ENCODE assay signal across 14 mouse cellular contexts in the genomic region with DNA sequence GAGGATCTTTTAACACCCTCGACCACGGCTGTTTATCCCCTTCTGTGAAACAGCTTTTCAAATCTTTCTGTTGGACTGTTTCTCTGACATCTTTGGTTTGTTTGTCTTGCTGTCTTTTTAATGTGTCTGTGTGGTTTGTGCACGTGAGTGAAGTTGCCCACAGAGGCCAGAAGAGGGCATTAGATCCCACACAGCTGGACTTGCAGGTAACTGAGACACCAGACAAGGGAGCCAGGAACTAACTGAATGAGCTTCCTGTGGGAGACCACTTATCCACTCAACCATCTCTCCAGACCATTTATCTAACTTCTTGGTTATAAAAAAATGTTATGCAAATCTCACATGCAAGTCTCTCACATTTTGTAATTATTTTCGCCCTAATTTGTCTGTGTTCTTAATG. TPM values are rescaled to one million over a fixed set of nuclear protein-coding genes. Genes with fewer than 3 reads are reported as not detected.
A peak's percentile ranks its signal among the peaks of the same experiment; 100 is the strongest.
DNase-seq lines count a peak whose midpoint lies in the region; ATAC-seq and TF ChIP-seq lines count a peak whose summit lies in the region.
"Had no signal": no experiment of that assay in that cellular context is flagged by ENCODE, and none has a peak within 500 bp of the region (broad histone marks: within the 10 kb centered on the region; RNA-seq: fewer than 3 reads in every experiment).

No protein-coding gene starts in this region.

- intact Hi-C loops in heart, postnatal 14 days (cut with DNase I), result no loop called here

- H3K27ac ChIP-seq in heart, embryonic 12.5 days (ENCODE audit: poor library complexity, severe bottlenecking), result peak overlapping the region; percentile 71
- H3K27ac ChIP-seq in kidney, postnatal 0 days, result no peak overlapping the region
- H3K27ac ChIP-seq: hindbrain, embryonic 12.5 days; liver, embryonic 12.5 days; midbrain, embryonic 12.5 days; stomach, embryonic 15.5 days had no signal

- H3K9ac ChIP-seq in heart, embryonic 12.5 days, result no peak overlapping the region
- H3K9ac ChIP-seq in kidney, postnatal 0 days (ENCODE audit: low read depth, low read length), result no peak overlapping the region
- H3K9ac ChIP-seq: hindbrain, embryonic 12.5 days; liver, embryonic 12.5 days; midbrain, embryonic 12.5 days; stomach, embryonic 15.5 days had no signal

- TF ChIP-seq CTCF in kidney, postnatal 0 days (IDR thresholded peaks at IDR 0.05; ENCODE audit: low read depth), result peak; percentile 32; the same call in 1 of the 2 replicates

- H3K27me3 ChIP-seq in heart, embryonic 12.5 days (replicated peaks), result no peaks in the 10 kb centered on the region
- H3K27me3 ChIP-seq in kidney, postnatal 0 days (ENCODE audit: insufficient read depth, low read length), result no peaks in the 10 kb centered on the region
- H3K27me3 ChIP-seq: hindbrain, embryonic 12.5 days; liver, embryonic 12.5 days; midbrain, embryonic 12.5 days; stomach, embryonic 15.5 days had no signal

- DNase-seq in heart, postnatal 14 days, result no peak
- no peak for DNase-seq in kidney, postnatal 0 days (ENCODE audit: low spot score)
- DNase-seq in kidney, postnatal 14 days, result no peak
- DNase-seq in 416B (ENCODE audit: low read depth) (peak; percentile 52), ES-CJ7 (ENCODE audit: low read depth, low spot score) (peak; percentile 60)
- DNase-seq in urinary bladder, postnatal 14 days (ENCODE audit: low spot score), result no peak
- DNase-seq: adrenal gland, postnatal 10 days; gastrocnemius, postnatal 14 days had no signal

- no peak overlapping the region for H3K4me3 ChIP-seq in heart, embryonic 12.5 days
- H3K4me3 ChIP-seq in kidney, postnatal 0 days (replicated peaks; ENCODE audit: low read depth, low read length), result no peak overlapping the region
- H3K4me3 ChIP-seq: hindbrain, embryonic 12.5 days; liver, embryonic 12.5 days; midbrain, embryonic 12.5 days; stomach, embryonic 15.5 days had no signal

- peaks cover 11% of the 10 kb centered on the region; the same call in 1 of the 2 replicates for H3K36me3 ChIP-seq in heart, embryonic 12.5 days
- H3K36me3 ChIP-seq in kidney, postnatal 0 days (ENCODE audit: insufficient read depth, low read length), result no peaks in the 10 kb centered on the region
- H3K36me3 ChIP-seq: liver, embryonic 12.5 days; stomach, embryonic 15.5 days had no signal

- H3K4me2 ChIP-seq in heart, embryonic 12.5 days, result peak overlapping the region; percentile 8; the same call in 1 of the 2 replicates
- no peak overlapping the region for H3K4me2 ChIP-seq in kidney, postnatal 0 days (ENCODE audit: low read length)
- H3K4me2 ChIP-seq: hindbrain, embryonic 12.5 days; liver, embryonic 12.5 days; midbrain, embryonic 12.5 days; stomach, embryonic 15.5 days had no signal

- ATAC-seq in heart, embryonic 12.5 days (ENCODE audit: insufficient number of reproducible peaks, low FRiP score), result no peak
- ATAC-seq in kidney, postnatal 0 days (replicated peaks; ENCODE audit: low FRiP score, low read depth), result no peak
- ATAC-seq: forebrain, embryonic 16.5 days; liver, embryonic 12.5 days had no signal

- WGBS in heart, embryonic 12.5 days, result 91% methylated on average over 4 of the region's 4 CpGs
- WGBS in kidney, postnatal 0 days, result 76% methylated on average over 4 of the region's 4 CpGs

- no peaks in the 10 kb centered on the region for H3K9me3 ChIP-seq in heart, embryonic 12.5 days (replicated peaks)
- H3K9me3 ChIP-seq in kidney, postnatal 0 days (replicated peaks; ENCODE audit: low read length), result no peaks in the 10 kb centered on the region
- H3K9me3 ChIP-seq: hindbrain, embryonic 12.5 days; liver, embryonic 12.5 days; midbrain, embryonic 12.5 days; stomach, embryonic 15.5 days had no signal

- H3K4me1 ChIP-seq in heart, embryonic 12.5 days (replicated peaks), result peaks cover 63% of the 10 kb centered on the region
- H3K4me1 ChIP-seq in kidney, postnatal 0 days (replicated peaks; ENCODE audit: insufficient read depth, low read length), result 0 out of 2 replicates have a peak, but pooled peaks cover 3% of the 10 kb centered on the region
- H3K4me1 ChIP-seq: hindbrain, embryonic 12.5 days; midbrain, embryonic 12.5 days had no signal

RNA-seq across cellular contexts. Expression of gene Egln1, which starts 18.5 kb away (rescaled TPM):
- polyA plus RNA-seq in heart, embryonic 12.5 days (2016; fragmentation: Nextera tagmentation; extraction: Ambion mirVana), result 16.5 and 18.6 TPM in 2 replicates
- 100 to 1,000 TPM; 178 to 190 TPM for total RNA-seq in heart, postnatal 14 days (2021)
- polyA plus RNA-seq in kidney, postnatal 0 days (2015; fragmentation: Nextera tagmentation; extraction: Ambion mirVana), result 9.4 and 9.5 TPM in 2 replicates

RNA-seq across cellular contexts. Expression of gene Sprtn, which starts 33.0 kb away (rescaled TPM):
- polyA plus RNA-seq in heart, embryonic 12.5 days (2016; fragmentation: Nextera tagmentation; extraction: Ambion mirVana), result 10.4 and 10.9 TPM in 2 replicates
- total RNA-seq in heart, postnatal 14 days (2021), result 10 to 100 TPM; 14.2 to 15.1 TPM
- 7.9 and 8.3 TPM in 2 replicates for polyA plus RNA-seq in kidney, postnatal 0 days (2015; fragmentation: Nextera tagmentation; extraction: Ambion mirVana)

RNA-seq across cellular contexts. Expression of gene Exoc8, which starts 33.1 kb away (rescaled TPM):
- 10.1 and 10.3 TPM in 2 replicates for polyA plus RNA-seq in heart, embryonic 12.5 days (2016; fragmentation: Nextera tagmentation; extraction: Ambion mirVana)
- total RNA-seq in heart, postnatal 14 days (2021), result 10 to 100 TPM; 19.7 to 20.2 TPM
- 5.6 and 6.1 TPM in 2 replicates for polyA plus RNA-seq in kidney, postnatal 0 days (2015; fragmentation: Nextera tagmentation; extraction: Ambion mirVana)

Comparison
In these comparisons a context has a peak if more than half of its experiments do, and no peak if none do; other contexts are left out.
1. DNase-seq: peak in 416B (single experiment) and ES-CJ7 (single experiment); none in heart, postnatal 14 days (0 of 2), kidney, postnatal 0 days (single experiment), kidney, postnatal 14 days (single experiment) and urinary bladder, postnatal 14 days (single experiment).